In genomic region chr3:88913511-88914383, GRCm38 (mm10) we compare ENCODE assay signal across 7 mouse cellular contexts. TPM values are rescaled to one million over a fixed set of nuclear protein-coding genes. Genes with fewer than 3 reads are reported as not detected.
DNase-seq lines count a peak whose midpoint lies in the region; ATAC-seq lines count a peak whose summit lies in the region.

TSS of gene Msto1 (minus strand) at chr3:88913999.

- H3K27me3 ChIP-seq in intestine, embryonic 16.5 days (replicated peaks; ENCODE audit: control insufficient read depth, insufficient read depth, low read length) = no peaks in the 10 kb centered on the region
- no peaks in the 10 kb centered on the region for H3K27me3 ChIP-seq in midbrain, embryonic 11.5 days (ENCODE audit: control insufficient read depth, insufficient read depth, low read length)

- no peaks in the 10 kb centered on the region for H3K9me3 ChIP-seq in intestine, embryonic 16.5 days (ENCODE audit: control insufficient read depth, low read length)
- H3K9me3 ChIP-seq in midbrain, embryonic 11.5 days (ENCODE audit: control insufficient read depth, low read length) = no peaks in the 10 kb centered on the region

- H3K27ac ChIP-seq in intestine, embryonic 16.5 days (ENCODE audit: low read length) = peak within 1 kb of the TSS; percentile 90
- peak within 1 kb of the TSS; percentile 57 for H3K27ac ChIP-seq in midbrain, embryonic 11.5 days (ENCODE audit: low read depth, low read length)

- intact Hi-C loops in left cerebral cortex, postnatal 36 days (cut with DNase I) = no loop called here

- peaks cover 6% of the 10 kb centered on the region for H3K4me1 ChIP-seq in intestine, embryonic 16.5 days (ENCODE audit: control insufficient read depth, insufficient read depth, low read length)
- H3K4me1 ChIP-seq in midbrain, embryonic 11.5 days (ENCODE audit: control insufficient read depth, insufficient read depth, low read length) = peaks cover 4% of the 10 kb centered on the region; the same call in 1 of the 2 replicates

- H3K36me3 ChIP-seq in intestine, embryonic 16.5 days (ENCODE audit: control insufficient read depth, insufficient read depth, low read length) = peaks cover 12% of the 10 kb centered on the region
- peaks cover 17% of the 10 kb centered on the region for H3K36me3 ChIP-seq in midbrain, embryonic 11.5 days (ENCODE audit: control insufficient read depth, insufficient read depth, low read length)

- H3K4me2 ChIP-seq in intestine, embryonic 16.5 days (ENCODE audit: low read depth, low read length) = peak within 1 kb of the TSS; percentile 83
- peak within 1 kb of the TSS; percentile 87 for H3K4me2 ChIP-seq in midbrain, embryonic 11.5 days

- H3K4me3 ChIP-seq in intestine, embryonic 16.5 days (ENCODE audit: low read length) = peak within 1 kb of the TSS; percentile 72
- H3K4me3 ChIP-seq in midbrain, embryonic 11.5 days (ENCODE audit: low read depth, low read length) = peak within 1 kb of the TSS; percentile 65

- peak; percentile 99 for ATAC-seq in intestine, embryonic 16.5 days
- peak; percentile 98 for ATAC-seq in midbrain, embryonic 11.5 days (ENCODE audit: low FRiP score)

- peak; percentile 96 for DNase-seq in adrenal gland, adult 2 months
- peak; percentile 80 for DNase-seq in embryo, embryonic 11.5 days (ENCODE audit: low read depth, low spot score)
- peak; percentile 79 to 94 for DNase-seq in gastrocnemius, postnatal 4 days (ENCODE audit: low spot score in 2 of 2)
- DNase-seq in left cerebral cortex, postnatal 36 days (ENCODE audit: low spot score in 2 of 2) = peak; percentile 92
- DNase-seq in midbrain, embryonic 11.5 days (ENCODE audit: low spot score, missing footprints) = peak; percentile 97
- DNase-seq in skeletal muscle tissue, adult 2 months (ENCODE audit: low read depth, low spot score) = peak; percentile 80

- peak within 1 kb of the TSS; percentile 82 for H3K9ac ChIP-seq in intestine, embryonic 16.5 days (ENCODE audit: low read depth, low read length)
- peak within 1 kb of the TSS; percentile 71 for H3K9ac ChIP-seq in midbrain, embryonic 11.5 days (ENCODE audit: low read length)

- WGBS in intestine, embryonic 16.5 days = under 1% methylated on average over 61 of the region's 62 CpGs
- under 1% methylated on average over 56 of the region's 62 CpGs for WGBS in midbrain, embryonic 11.5 days

RNA-seq across cellular contexts. Expression of gene Msto1, which starts in this region (rescaled TPM):
- 10 to 100 TPM; 18.9 to 25.2 TPM for total RNA-seq in adrenal gland, adult 2 months (2021)
- polyA plus RNA-seq in adrenal gland, adult 2 months (2012; rRNA removed) = 28.4 and 30.2 TPM in 2 replicates
- total RNA-seq in gastrocnemius, postnatal 4 days (2021) = 10 to 100 TPM; 27.5 to 31.7 TPM
- polyA plus RNA-seq in intestine, embryonic 16.5 days (2015; fragmentation: Nextera tagmentation; extraction: Ambion mirVana) = 43.4 and 45.6 TPM in 2 replicates
- 10 to 100 TPM; 19.8 to 23.0 TPM for total RNA-seq in left cerebral cortex, postnatal 36 days (2021)
- polyA plus RNA-seq in midbrain, embryonic 11.5 days (2014; fragmentation: Nextera tagmentation; extraction: Ambion mirVana) = 50.6 and 50.9 TPM in 2 replicates

Comparison
In these comparisons a context has a peak if more than half of its experiments do, and no peak if none do; other contexts are left out.
1. Peak in every context shown above with its lines: DNase-seq, ATAC-seq, H3K4me3 ChIP-seq and H3K27ac ChIP-seq.